Mouse (Mus musculus) telencephalon, adult 2 months (tissue): ENCODE measurements around the gene Etfa.

Source experiments
- DNase-seq: peaks from one replicate; pipeline ENCODE4 v3.0.0-alpha.2; 2011; ENCODE audit warnings: low read depth, low spot score

Etfa gene

GRCm38 (mm10) chr9:55511521-55511993, 486 bp downstream of the Etfa start:
- no peak for DNase-seq

GRCm38 (mm10) chr9:55510651-55511235, 1.3 kb downstream of the Etfa start:
- no peak for DNase-seq

- no peak for DNase-seq
Measured at GRCm38 (mm10) chr9:55509731-55510130, 2.3 kb downstream of the Etfa start.

GRCm38 (mm10) chr9:55508701-55509100, 3.3 kb downstream of the Etfa start:
- DNase-seq: no peak

GRCm38 (mm10) chr9:55507922-55508321, 4.1 kb downstream of the Etfa start:
- DNase-seq: no peak

GRCm38 (mm10) chr9:55482116-55482515, 29.9 kb downstream of the Etfa start:
- DNase-seq: peak; percentile 5

GRCm38 (mm10) chr9:55478699-55479098, 33.3 kb downstream of the Etfa start:
- no peak for DNase-seq

- no peak for DNase-seq
Measured at GRCm38 (mm10) chr9:55476084-55476483, 36.0 kb downstream of the Etfa start.

GRCm38 (mm10) chr9:55468397-55468796, 43.6 kb downstream of the Etfa start:
- DNase-seq: peak; percentile 5

GRCm38 (mm10) chr9:55453366-55453765, 58.7 kb downstream of the Etfa start:
- no peak for DNase-seq

GRCm38 (mm10) chr9:55452906-55453305, 59.1 kb downstream of the Etfa start:
- no peak for DNase-seq

- peak; percentile 13 for DNase-seq
Measured at GRCm38 (mm10) chr9:55451426-55451825, 60.6 kb downstream of the Etfa start.

- DNase-seq: no peak
Measured at GRCm38 (mm10) chr9:55450035-55450434, 62.0 kb downstream of the Etfa start.

GRCm38 (mm10) chr9:55449108-55449507, 62.9 kb downstream of the Etfa start:
- no peak for DNase-seq

- DNase-seq: no peak
Measured at GRCm38 (mm10) chr9:55447509-55447908, 64.5 kb downstream of the Etfa start.

GRCm38 (mm10) chr9:55439206-55439780, 72.8 kb downstream of the Etfa start:
- no peak for DNase-seq

- DNase-seq: no peak
Measured at GRCm38 (mm10) chr9:55438433-55438832, 73.6 kb downstream of the Etfa start.

GRCm38 (mm10) chr9:55433875-55434274, 78.2 kb downstream of the Etfa start:
- DNase-seq: no peak

GRCm38 (mm10) chr9:55432306-55433289, 79.4 kb downstream of the Etfa start:
- no peak for DNase-seq

- DNase-seq: no peak
Measured at GRCm38 (mm10) chr9:55430133-55430532, 81.9 kb downstream of the Etfa start.

GRCm38 (mm10) chr9:55429242-55429975, 82.6 kb downstream of the Etfa start:
- peak; percentile 41 for DNase-seq
